Mouse (Mus musculus) c-Kit-positive CD71-negative TER-119-negative erythroid progenitor cells, embryonic 14.5 days (primary cell): ENCODE data around the gene Antxr1.

ENCODE experiments used
- DNase-seq: peaks from one replicate; pipeline ENCODE4 v3.0.0-alpha.2; 2013; ENCODE audit warnings: low read depth

Antxr1 gene

GRCm38 (mm10) chr6:87335091-87335934, at the start of gene Antxr1:
Gene Antxr1, minus strand, starts transcription at chr6:87335821.
- peak; percentile 23 for DNase-seq

- no peak for DNase-seq
Measured at GRCm38 (mm10) chr6:87384761-87385160, 49.1 kb upstream of the Antxr1 start.

GRCm38 (mm10) chr6:87383926-87384691, 48.5 kb upstream of the Antxr1 start:
- DNase-seq, result no peak

GRCm38 (mm10) chr6:87373057-87373456, 37.4 kb upstream of the Antxr1 start, which contains the start of gene Gkn2:
Gene Gkn2, plus strand, starts transcription at chr6:87373357.
- no peak for DNase-seq

GRCm38 (mm10) chr6:87369223-87369622, 33.6 kb upstream of the Antxr1 start:
- no peak for DNase-seq

- DNase-seq, result no peak
Measured at GRCm38 (mm10) chr6:87354441-87354840, 18.8 kb upstream of the Antxr1 start.

- DNase-seq, result no peak
Measured at GRCm38 (mm10) chr6:87350829-87351228, 15.2 kb upstream of the Antxr1 start, which contains the start of gene Gkn1. Gene Gkn1, minus strand, starts transcription at chr6:87350942.

GRCm38 (mm10) chr6:87335935-87336295, 294 bp upstream of the Antxr1 start:
- DNase-seq, result no peak

GRCm38 (mm10) chr6:87334361-87335090, 1.1 kb downstream of the Antxr1 start:
- no peak for DNase-seq

- no peak for DNase-seq
Measured at GRCm38 (mm10) chr6:87332380-87332779, 3.2 kb downstream of the Antxr1 start.

- no peak for DNase-seq
Measured at GRCm38 (mm10) chr6:87328265-87329173, 7.1 kb downstream of the Antxr1 start.

- DNase-seq, result no peak
Measured at GRCm38 (mm10) chr6:87326932-87327331, 8.7 kb downstream of the Antxr1 start.

- peak; percentile 44 for DNase-seq
Measured at GRCm38 (mm10) chr6:87323381-87323780, 12.2 kb downstream of the Antxr1 start.

- DNase-seq, result no peak
Measured at GRCm38 (mm10) chr6:87318651-87319050, 17.0 kb downstream of the Antxr1 start.

GRCm38 (mm10) chr6:87316966-87317365, 18.7 kb downstream of the Antxr1 start:
- no peak for DNase-seq

- no peak for DNase-seq
Measured at GRCm38 (mm10) chr6:87312761-87313160, 22.9 kb downstream of the Antxr1 start.

- no peak for DNase-seq
Measured at GRCm38 (mm10) chr6:87304486-87304885, 31.1 kb downstream of the Antxr1 start.

GRCm38 (mm10) chr6:87302746-87303145, 32.9 kb downstream of the Antxr1 start:
- DNase-seq, result no peak

GRCm38 (mm10) chr6:87301991-87302390, 33.6 kb downstream of the Antxr1 start:
- DNase-seq, result no peak

- no peak for DNase-seq
Measured at GRCm38 (mm10) chr6:87294904-87295303, 40.7 kb downstream of the Antxr1 start.
